Mouse (Mus musculus) megakaryocyte, embryonic 14.5 days (primary cell): ENCODE measurements around the gene Stard9. TPM values are rescaled to one million over a fixed set of nuclear protein-coding genes. Genes with fewer than 3 reads are reported as not detected.

Experiments
- H3K27me3 ChIP-seq: replicated peaks from 2 replicates; pipeline ENCODE3; 2012; ENCODE audit warnings: inconsistent platforms
- H3K36me3 ChIP-seq: replicated peaks from 2 replicates; pipeline ENCODE3; 2012; ENCODE audit warnings: low read length, inconsistent platforms, mixed read lengths
- H3K4me1 ChIP-seq: 2 replicates; pipeline ENCODE4 v1.6.1; 2012; ENCODE audit warnings: inconsistent platforms
- H3K4me3 ChIP-seq: replicated peaks from 2 replicates; pipeline ENCODE3; 2012; ENCODE audit warnings: moderate library complexity, mild to moderate bottlenecking, inconsistent platforms
- H3K9me3 ChIP-seq: 2 replicates; pipeline ENCODE4 v1.6.1; 2012; ENCODE audit warnings: inconsistent platforms
- FLI1 ChIP-seq: IDR thresholded peaks from 2 replicates; pipeline ENCODE4 v1.6.1; 2012; ENCODE audit warnings: low read length, inconsistent platforms, mixed read lengths
- GATA1 ChIP-seq: IDR thresholded peaks from 3 replicates; pipeline ENCODE4 v1.6.1; 2012; ENCODE audit warnings: mixed read lengths, low read length, inconsistent platforms, borderline replicate concordance
- polyA plus RNA-seq: library from polyadenylated mRNA; stranded (reverse); fragments of >175 nt; gene quantifications from 2 replicates; pipeline ENCODE4 v1.2.3, GENCODE M21; 2012; ENCODE audit warnings: low replicate concordance; ENCODE audit not compliant: insufficient read depth

The Stard9 gene
- polyA plus RNA-seq, 1 experiment, result 0.30 TPM

- H3K36me3 ChIP-seq, result peaks cover 51% of the 10 kb centered on the region
- H3K9me3 ChIP-seq, result no peaks in the 10 kb centered on the region
- TF ChIP-seq FLI1, result no peak
- no peak for TF ChIP-seq GATA1
- no peak overlapping the region for H3K4me3 ChIP-seq
- no peaks in the 10 kb centered on the region for H3K27me3 ChIP-seq
- H3K4me1 ChIP-seq, result no peaks in the 10 kb centered on the region; the same call in 1 of the 2 replicates
These were observed 133.0 kb downstream of the Stard9 start for GRCm38 (mm10) chr2:120761922-120762321.

DNA sequence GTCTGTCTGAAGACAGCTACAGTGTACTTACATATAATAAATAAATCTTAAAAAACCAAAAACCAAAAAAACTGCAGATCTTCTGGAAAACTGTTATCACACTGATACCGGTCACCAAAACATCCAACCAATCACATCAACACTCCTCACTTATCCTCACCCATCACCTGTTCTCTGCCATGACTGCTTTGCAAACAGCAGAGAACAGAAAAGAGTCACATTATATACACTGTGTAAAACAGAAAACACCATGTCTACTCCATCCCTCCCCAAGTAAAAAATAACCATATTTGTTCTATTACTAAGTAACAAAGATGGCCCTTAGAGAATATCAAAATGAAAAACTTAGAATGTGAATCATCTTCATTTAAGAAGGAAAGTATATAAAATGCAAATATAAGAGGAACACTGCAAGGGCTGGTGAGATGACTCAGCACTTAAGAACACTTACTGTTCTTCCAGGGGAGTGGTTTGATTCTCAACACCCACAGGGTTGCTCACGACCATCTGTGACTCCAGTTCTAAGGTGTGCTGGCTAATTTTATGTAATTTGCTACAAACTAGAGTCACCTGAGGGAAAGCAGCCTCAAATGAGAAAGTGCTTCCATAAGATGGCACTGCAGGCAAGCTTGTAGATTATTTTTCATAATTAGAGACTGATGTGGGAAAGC is 141.5 kb downstream of the Stard9 start:
- peaks cover 50% of the 10 kb centered on the region for H3K36me3 ChIP-seq
- H3K4me3 ChIP-seq, result no peak overlapping the region
- H3K4me1 ChIP-seq, result peaks cover 12% of the 10 kb centered on the region
- no peaks in the 10 kb centered on the region for H3K27me3 ChIP-seq
- TF ChIP-seq FLI1 (no peak), GATA1 (no peak)
- no peaks in the 10 kb centered on the region for H3K9me3 ChIP-seq

Other genes with a start within 250 kb of the Stard9 start
- 0.86 TPM in 1 of 2 replicates, not detected in the other for gene Ganc, start 225.2 kb upstream of the Stard9 start, polyA plus RNA-seq
- 0.91 TPM in 1 of 2 replicates, not detected in the other for gene Tmem87a, start 225.0 kb upstream of the Stard9 start, polyA plus RNA-seq
- 9.7 and 29.4 TPM in 2 replicates for gene Capn3, start 173.1 kb upstream of the Stard9 start, polyA plus RNA-seq
- 1.5 and 7.7 TPM in 2 replicates for gene Zfp106, start 65.3 kb upstream of the Stard9 start, polyA plus RNA-seq
- gene Snap23, start 61.5 kb upstream of the Stard9 start, polyA plus RNA-seq, result 4.7 and 18.1 TPM in 2 replicates
- gene Haus2, start 19.7 kb upstream of the Stard9 start, polyA plus RNA-seq, result 0.89 and 1.6 TPM in 2 replicates
- 2.1 TPM in 1 of 2 replicates, not detected in the other for gene Lrrc57, start 19.6 kb upstream of the Stard9 start, polyA plus RNA-seq
- gene Cdan1, start 221.0 kb downstream of the Stard9 start, polyA plus RNA-seq, result 7.8 and 19.7 TPM in 2 replicates
- 1.5 TPM in 1 of 2 replicates, not detected in the other for gene Ttbk2, start 221.5 kb downstream of the Stard9 start, polyA plus RNA-seq